Mouse (Mus musculus): ENCODE measurements at regions not wholly inside any gene's neighbourhood (a gene's known extent, or its start where the extent isn't known, plus 50 kb on each side); places are given as distances from the start of the nearest gene placed in this dataset.

- no peak for ATAC-seq (ENCODE audit: insufficient number of reproducible peaks, insufficient read depth, low FRiP score, low read depth)
- Histone ChIP-seq H3K4me3 (ENCODE audit: low read depth, low read length) (no peak overlapping the region), H3K27me3 (ENCODE audit: control insufficient read depth, insufficient read depth, low read length) (no peaks in the 10 kb centered on the region), H3K36me3 (ENCODE audit: control insufficient read depth, insufficient read depth, low read length) (no peaks in the 10 kb centered on the region), H3K9ac (replicated peaks; ENCODE audit: low read depth, low read length) (no peak overlapping the region), H3K4me1 (ENCODE audit: control insufficient read depth, insufficient read depth, low read length) (no peaks in the 10 kb centered on the region), H3K9me3 (ENCODE audit: control insufficient read depth, low read depth, low read length) (no peaks in the 10 kb centered on the region), H3K4me2 (replicated peaks; ENCODE audit: low read depth, low read length) (no peak overlapping the region), H3K27ac (ENCODE audit: low read length) (no peak overlapping the region)
- WGBS, result 81% methylated on average over 2 of the region's 2 CpGs
Observed at GRCm38 (mm10) chr8:112094881-112095280, 80.0 kb upstream of the Gm6793 start.

- Histone ChIP-seq H3K27ac (ENCODE audit: low read length) (no peak overlapping the region), H3K4me3 (ENCODE audit: low read depth, low read length) (no peak overlapping the region), H3K9me3 (ENCODE audit: control insufficient read depth, low read depth, low read length) (no peaks in the 10 kb centered on the region), H3K27me3 (ENCODE audit: control insufficient read depth, insufficient read depth, low read length) (no peaks in the 10 kb centered on the region), H3K4me2 (replicated peaks; ENCODE audit: low read depth, low read length) (no peak overlapping the region), H3K36me3 (ENCODE audit: control insufficient read depth, insufficient read depth, low read length) (no peaks in the 10 kb centered on the region), H3K9ac (replicated peaks; ENCODE audit: low read depth, low read length) (no peak overlapping the region), H3K4me1 (ENCODE audit: control insufficient read depth, insufficient read depth, low read length) (no peaks in the 10 kb centered on the region)
- ATAC-seq (ENCODE audit: insufficient number of reproducible peaks, insufficient read depth, low FRiP score, low read depth), result 0 out of 2 replicates have a peak, but pooled peaks have one; percentile 18
- 62% methylated on average over 7 of the region's 7 CpGs for WGBS
Observed at GRCm38 (mm10) chr8:112093554-112093953, 78.7 kb upstream of the Gm6793 start.

DNA sequence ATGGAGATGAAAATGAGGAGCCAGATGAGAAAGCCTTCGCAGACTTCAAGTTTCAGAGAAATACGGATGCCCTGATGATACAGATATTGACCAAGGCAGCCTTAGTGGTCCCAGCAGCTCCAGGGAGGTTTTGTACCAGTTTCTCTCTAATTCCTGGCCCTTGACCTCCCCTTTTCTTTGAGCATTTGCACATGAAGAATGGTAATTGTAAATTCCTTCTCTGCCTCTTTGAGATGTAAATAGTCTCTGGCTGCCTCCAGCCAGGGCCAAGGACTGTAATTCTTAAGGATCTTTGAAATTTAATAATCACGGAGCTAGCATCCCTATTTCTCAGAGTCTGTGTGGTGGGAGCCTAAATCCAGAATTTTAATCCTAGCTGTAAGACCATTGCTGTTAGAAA lies 78.0 kb upstream of the Gm6793 start:
- no peak for ATAC-seq (ENCODE audit: insufficient number of reproducible peaks, insufficient read depth, low FRiP score, low read depth)
- no peaks in the 10 kb centered on the region for H3K36me3 ChIP-seq (ENCODE audit: control insufficient read depth, insufficient read depth, low read length)
- 59% methylated on average over 3 of the region's 3 CpGs for WGBS

GRCm38 (mm10) chr8:112078621-112079020 lies 63.8 kb upstream of the Gm6793 start:
- H3K27ac ChIP-seq (ENCODE audit: low read length), result no peak overlapping the region
- H3K9ac ChIP-seq (replicated peaks; ENCODE audit: low read depth, low read length), result no peak overlapping the region
- no peaks in the 10 kb centered on the region for H3K9me3 ChIP-seq (ENCODE audit: control insufficient read depth, low read depth, low read length)
- no peak for ATAC-seq (ENCODE audit: insufficient number of reproducible peaks, insufficient read depth, low FRiP score, low read depth)
- 78% methylated on average over 10 of the region's 10 CpGs for WGBS
- H3K27me3 ChIP-seq (ENCODE audit: control insufficient read depth, insufficient read depth, low read length), result no peaks in the 10 kb centered on the region
- no peak overlapping the region for H3K4me3 ChIP-seq (ENCODE audit: low read depth, low read length)
- H3K4me1 ChIP-seq (ENCODE audit: control insufficient read depth, insufficient read depth, low read length), result no peaks in the 10 kb centered on the region
- no peak overlapping the region for H3K4me2 ChIP-seq (replicated peaks; ENCODE audit: low read depth, low read length)
- H3K36me3 ChIP-seq (ENCODE audit: control insufficient read depth, insufficient read depth, low read length), result no peaks in the 10 kb centered on the region

More for the DNA sequence above, 78.0 kb upstream of the Gm6793 start:
- H3K27me3 ChIP-seq (ENCODE audit: control insufficient read depth, insufficient read depth, low read length), result no peaks in the 10 kb centered on the region
- no peaks in the 10 kb centered on the region for H3K9me3 ChIP-seq (ENCODE audit: control insufficient read depth, low read depth, low read length)
- H3K4me1 ChIP-seq (ENCODE audit: control insufficient read depth, insufficient read depth, low read length), result no peaks in the 10 kb centered on the region
- H3K4me2 ChIP-seq (replicated peaks; ENCODE audit: low read depth, low read length), result no peak overlapping the region
- H3K9ac ChIP-seq (replicated peaks; ENCODE audit: low read depth, low read length), result no peak overlapping the region
- no peak overlapping the region for H3K4me3 ChIP-seq (ENCODE audit: low read depth, low read length)
- H3K27ac ChIP-seq (ENCODE audit: low read length), result no peak overlapping the region

DNA sequence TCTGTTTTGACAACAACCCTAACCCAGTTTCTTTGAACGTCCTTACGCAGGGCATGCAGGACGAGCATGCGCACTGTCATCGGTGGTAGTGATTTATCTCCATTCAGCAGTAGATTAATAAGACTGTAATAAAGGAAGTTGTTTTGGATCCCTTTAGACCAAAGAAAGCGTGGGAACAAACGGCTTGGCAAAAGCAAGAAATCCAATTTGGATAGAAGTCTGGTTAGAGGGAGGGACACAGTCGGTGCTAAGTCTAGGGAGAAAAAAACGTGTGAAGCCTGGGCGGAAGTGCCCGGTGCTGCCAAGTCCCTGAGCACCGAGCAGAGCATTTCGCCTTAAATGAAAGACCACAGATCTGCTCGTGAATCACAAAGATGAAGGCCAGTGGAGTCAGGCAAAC lies 57.4 kb upstream of the Gm6793 start:
- Histone ChIP-seq H3K36me3 (ENCODE audit: control insufficient read depth, insufficient read depth, low read length) (no peaks in the 10 kb centered on the region), H3K27me3 (ENCODE audit: control insufficient read depth, insufficient read depth, low read length) (no peaks in the 10 kb centered on the region), H3K4me2 (replicated peaks; ENCODE audit: low read depth, low read length) (no peak overlapping the region), H3K9me3 (ENCODE audit: control insufficient read depth, low read depth, low read length) (no peaks in the 10 kb centered on the region), H3K9ac (replicated peaks; ENCODE audit: low read depth, low read length) (no peak overlapping the region), H3K4me3 (ENCODE audit: low read depth, low read length) (no peak overlapping the region), H3K27ac (ENCODE audit: low read length) (no peak overlapping the region), H3K4me1 (ENCODE audit: control insufficient read depth, insufficient read depth, low read length) (no peaks in the 10 kb centered on the region)
- WGBS, result 80% methylated on average over 14 of the region's 14 CpGs
- no peak for ATAC-seq (ENCODE audit: insufficient number of reproducible peaks, insufficient read depth, low FRiP score, low read depth)

DNA sequence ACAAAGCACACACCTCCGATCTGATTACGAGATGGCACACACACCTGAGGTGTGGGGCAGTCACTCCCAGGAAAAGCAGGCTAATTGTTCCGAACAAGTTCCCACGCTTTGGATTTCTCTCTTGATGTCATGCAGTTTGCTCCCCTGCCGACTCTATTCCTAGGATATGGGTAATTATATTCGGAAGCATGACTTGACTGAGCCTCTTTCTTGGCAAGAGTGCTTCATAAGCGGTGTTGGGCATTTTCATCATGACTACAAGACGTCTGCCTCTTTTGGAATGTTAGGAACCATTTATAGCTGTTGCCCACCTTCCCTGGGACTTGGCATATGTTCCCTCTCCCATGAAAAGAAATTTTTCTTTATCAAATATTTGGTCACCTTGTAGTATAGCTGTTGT lies 55.4 kb upstream of the Gm6793 start:
- WGBS, result 86% methylated on average over 8 of the region's 8 CpGs
- Histone ChIP-seq H3K4me2 (replicated peaks; ENCODE audit: low read depth, low read length) (no peak overlapping the region), H3K4me3 (ENCODE audit: low read depth, low read length) (no peak overlapping the region), H3K9me3 (ENCODE audit: control insufficient read depth, low read depth, low read length) (no peaks in the 10 kb centered on the region), H3K9ac (replicated peaks; ENCODE audit: low read depth, low read length) (no peak overlapping the region), H3K4me1 (ENCODE audit: control insufficient read depth, insufficient read depth, low read length) (no peaks in the 10 kb centered on the region), H3K36me3 (ENCODE audit: control insufficient read depth, insufficient read depth, low read length) (no peaks in the 10 kb centered on the region), H3K27me3 (ENCODE audit: control insufficient read depth, insufficient read depth, low read length) (no peaks in the 10 kb centered on the region), H3K27ac (ENCODE audit: low read length) (no peak overlapping the region)
- ATAC-seq (ENCODE audit: insufficient number of reproducible peaks, insufficient read depth, low FRiP score, low read depth), result no peak

Data from stomach, embryonic 14.5 days (tissue).